Mouse (Mus musculus) cerebellum, adult 18-20 months (tissue): ENCODE results near the gene Prkx.

Source experiments
- DNase-seq, 2 experiments: peaks; one replicate each; pipeline ENCODE4 v3.0.0; 2021

The Prkx gene

DNA sequence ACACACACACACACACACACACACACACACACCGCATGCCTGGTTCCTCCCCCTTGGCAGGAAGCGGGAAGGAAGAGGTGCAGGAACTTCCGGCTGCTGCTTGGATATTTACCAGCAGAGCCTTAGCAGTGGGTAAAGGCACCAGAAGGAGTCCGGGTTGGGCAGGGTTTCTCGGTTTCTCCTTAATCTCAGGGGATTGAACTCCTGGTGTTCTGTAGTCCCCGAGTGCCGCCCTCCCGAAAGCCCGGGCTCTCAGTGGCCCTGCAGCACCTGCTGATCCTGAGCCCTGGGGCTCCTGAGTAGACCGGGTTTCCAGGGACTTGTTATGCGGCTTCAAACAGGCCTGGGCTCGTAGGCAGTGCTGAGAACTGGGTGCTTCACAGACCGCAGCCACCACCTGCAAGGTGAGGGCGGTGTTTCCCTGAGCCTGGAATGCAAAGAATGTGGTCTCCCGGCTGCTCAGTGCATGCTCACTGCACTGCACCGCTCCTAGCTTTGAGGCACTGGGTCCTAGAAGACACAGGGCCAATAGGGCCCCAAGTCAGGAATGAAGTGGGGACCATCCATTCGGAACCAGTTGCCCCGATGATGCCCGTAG is at the start of gene Prkx:
Prkx (minus strand) TSS at position 41 of the 598 bp plus-strand sequence.
- no peak for DNase-seq

DNA sequence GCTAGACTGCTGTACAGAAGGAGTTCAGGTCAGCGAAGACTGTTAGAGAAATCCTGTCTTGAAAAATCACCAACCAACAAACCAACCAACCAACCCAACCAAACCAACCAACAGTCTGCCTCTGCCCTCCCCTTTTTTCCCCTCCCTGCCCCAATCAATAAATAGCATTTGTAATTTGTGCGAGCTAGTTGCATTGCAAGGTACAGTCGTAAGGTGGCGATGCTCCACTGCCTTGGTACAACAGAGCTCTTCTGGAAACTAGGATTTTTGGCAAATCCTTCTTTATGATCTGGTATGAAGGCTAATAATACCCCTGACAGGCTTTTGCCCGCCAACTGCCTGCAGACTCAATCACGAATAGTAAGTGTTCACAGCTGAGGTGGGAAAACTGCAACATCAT is 16.0 kb upstream of the Prkx start:
- DNase-seq = peak; percentile 17 to 32

DNA sequence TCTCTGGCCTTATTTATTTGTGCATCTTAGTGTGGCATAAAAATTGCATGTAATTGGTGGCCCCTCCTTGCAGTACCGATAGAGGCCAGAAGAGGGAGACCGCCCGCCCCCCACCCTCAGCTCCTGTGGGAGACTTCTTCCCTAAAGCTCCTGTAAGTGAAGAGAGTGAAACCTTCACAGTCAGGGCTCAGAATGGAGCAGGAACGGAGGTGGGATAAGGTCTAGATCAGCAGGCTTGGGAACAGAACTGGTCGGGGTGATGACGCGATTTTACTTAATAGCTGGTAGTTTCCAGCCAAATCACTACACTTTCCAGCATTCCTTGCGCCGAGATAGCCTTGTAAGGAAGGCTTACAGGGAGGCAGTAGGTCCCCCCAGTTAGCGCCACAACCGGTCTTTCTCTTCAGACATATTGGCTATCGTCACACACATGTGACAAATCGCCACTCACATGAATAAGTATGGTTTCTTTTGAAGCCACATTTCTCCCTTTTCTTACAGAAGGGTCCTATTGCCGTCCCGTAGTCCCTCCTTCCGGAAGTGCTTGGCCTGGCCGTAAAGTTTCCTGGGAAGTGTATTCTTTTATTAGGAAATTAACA is 14.6 kb upstream of the Prkx start:
- DNase-seq = peak; percentile 39 to 79

DNA sequence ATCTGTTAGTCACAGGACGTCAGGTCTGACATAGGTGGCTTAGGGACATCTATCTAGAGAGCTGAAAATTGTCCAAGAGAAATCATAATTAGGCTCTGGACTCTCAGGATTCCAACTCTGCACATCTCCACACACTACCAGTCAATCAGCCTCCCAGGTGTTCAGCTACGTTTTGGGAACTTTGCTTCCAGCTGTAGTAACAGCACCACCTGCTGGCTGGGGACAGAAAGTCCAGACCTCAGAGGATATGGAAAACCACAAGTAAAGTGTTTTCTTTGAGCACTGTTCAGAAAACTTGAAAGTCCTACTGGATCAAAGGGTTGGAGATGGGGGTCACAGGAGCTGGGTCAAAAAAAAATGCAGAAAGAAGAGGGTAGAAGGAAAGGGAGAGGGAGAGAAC is 12.5 kb upstream of the Prkx start:
- peak; percentile 15 to 39 for DNase-seq

DNA sequence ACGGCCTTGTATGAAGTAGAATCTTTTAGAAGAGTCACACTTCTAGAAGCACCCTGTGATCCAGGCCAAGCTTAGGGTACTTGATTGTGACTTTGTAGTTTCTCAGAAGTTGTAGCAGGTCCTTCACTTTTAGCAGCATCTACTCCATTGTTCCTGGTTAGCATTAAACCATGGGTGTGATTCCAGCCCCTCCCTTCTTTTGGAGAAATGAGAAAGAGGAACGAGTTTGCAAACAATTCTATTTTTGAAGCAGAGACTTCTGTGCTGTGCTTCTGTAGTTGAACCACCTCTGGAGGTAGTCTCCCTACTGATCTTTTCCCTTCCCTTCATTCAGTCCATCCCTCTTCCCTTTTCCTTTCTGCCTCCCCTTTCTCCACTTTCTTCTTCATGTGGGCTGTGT is 6.2 kb upstream of the Prkx start:
- DNase-seq = no peak

DNA sequence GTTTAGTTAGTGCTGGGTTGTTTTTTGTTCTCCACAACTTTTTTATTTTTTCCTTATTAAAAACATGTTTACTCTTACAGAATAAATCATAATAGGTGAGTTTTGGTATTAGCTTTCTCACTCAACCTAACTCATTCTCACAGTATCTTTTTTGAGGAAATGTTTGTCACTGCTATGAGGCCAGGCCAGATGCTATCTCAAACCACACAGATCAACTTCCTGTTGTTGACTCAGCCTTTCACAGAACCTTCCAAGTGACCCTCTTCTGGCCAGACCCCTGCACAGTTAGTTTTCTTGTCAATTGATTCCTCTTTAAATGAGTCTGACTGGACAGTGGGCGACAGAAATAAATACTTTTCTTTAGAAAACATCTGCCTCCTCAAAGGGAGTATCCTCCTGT is 5.5 kb upstream of the Prkx start:
- no peak for DNase-seq

DNA sequence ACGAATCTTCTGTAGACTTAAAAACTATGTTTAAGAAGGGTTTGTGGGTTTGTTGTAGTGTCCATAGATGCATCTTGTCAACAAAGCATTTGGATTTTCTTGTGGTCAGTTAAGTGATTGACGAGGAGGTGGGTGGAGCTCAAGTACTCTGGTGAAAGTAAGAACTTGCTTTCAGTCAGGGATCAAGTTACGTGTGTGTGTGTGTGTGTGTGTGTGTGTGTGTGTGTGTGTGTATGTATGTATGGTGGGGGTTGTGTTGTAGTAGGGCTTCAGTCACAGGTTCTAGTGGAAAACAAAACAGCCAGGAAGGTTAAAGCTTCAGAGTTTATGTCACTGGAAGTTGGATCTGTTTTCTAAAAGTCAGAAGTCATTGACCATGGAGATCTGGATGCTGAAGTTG is 3.5 kb upstream of the Prkx start:
- no peak for DNase-seq

DNA sequence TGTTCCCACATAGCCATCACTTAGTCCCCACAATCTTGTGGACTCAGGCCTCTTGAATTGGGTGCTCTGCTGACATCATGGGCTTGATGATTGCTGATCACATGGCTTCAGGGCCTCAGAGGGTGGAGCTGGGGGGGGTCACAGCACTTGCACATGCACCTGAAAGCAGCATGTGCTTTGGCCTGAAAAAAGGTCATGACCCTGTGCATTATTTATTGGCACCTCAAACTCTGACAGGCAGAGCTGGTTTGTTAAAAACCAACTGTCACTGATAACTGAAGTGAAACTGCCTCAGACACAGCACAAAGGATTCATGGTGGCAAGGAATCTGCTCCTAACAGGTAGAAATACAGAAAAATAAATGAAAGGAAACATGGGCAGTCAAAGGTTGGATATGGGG is 1.7 kb upstream of the Prkx start:
- DNase-seq = no peak

DNA sequence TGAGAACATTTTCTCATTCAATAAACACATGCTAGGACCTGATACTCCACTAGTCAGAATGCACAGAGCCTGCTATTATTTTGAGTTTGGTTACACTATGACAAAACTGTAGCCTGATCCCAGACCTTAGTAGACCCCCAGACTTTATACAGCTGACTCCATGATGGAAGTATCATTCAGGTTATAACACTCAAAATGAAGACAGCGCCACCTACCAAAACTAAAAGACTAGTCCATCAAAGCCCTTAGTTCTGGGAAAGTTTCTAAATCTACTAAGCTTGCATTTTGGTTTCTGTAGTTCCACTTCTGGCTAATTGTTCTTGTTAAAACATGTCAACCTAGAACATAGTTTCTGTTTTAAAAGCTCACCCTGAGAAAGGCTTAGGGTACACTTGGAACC is 838 bp upstream of the Prkx start:
- no peak for DNase-seq

DNA sequence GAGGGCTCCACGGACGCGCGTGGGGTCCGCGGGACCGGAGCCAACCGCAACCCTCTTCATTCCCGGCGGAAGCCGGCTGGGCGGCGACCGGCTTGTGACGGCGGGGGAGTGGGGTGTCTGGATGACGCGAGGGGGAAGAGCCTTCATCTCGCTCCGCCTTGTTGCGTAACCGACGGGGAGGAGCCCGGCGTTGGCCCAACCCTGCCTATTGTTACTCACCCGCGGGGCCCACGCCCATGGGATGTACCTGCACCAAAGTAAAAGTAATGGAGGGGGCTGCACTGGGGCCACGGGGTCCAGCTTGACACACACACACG is 262 bp downstream of the Prkx start:
- DNase-seq = peak; percentile 86 to 91

DNA sequence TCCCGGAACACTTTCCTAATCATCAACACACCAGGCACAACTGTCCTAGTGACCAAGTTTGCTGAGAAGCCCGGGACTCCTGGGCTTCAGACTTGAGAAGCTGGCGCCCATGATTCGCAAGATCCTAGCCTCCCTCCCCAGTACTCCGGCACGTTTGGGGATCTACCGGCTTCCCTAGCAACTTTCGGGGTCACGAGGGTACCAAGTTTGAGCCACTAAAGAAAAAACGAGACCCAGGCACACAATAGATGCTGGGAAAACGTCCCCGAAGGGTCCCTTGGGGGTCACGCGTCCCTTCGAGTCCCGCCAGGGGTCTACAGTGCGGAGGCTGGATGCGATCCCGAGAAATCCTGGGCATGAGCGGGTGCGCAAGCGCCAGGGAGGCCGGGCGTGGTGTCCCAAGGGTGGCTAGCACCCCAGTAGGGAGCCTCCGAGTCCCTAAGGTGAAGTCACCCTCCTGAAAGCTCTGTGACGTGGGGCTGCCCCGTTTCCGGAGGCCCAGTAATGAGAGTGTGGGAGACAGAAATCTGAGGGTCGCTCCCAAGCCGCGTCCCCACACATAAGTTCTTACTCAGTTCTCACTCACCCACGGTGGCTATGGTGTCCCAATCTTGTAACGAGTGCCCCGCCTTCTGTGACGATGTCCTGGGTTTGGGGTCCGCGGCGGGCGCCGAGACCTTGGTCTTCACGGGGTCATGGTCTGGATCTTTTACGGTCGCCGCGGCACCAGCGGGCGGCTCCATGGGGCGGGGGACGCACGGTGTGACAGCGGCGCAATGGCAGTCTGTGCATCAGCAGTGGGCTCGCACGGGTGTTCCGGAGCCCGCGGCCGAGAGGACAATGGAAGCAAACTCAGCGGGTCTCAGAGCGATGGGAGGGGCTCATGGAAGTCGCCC is 868 bp downstream of the Prkx start:
- peak; percentile 30 to 44 for DNase-seq

DNA sequence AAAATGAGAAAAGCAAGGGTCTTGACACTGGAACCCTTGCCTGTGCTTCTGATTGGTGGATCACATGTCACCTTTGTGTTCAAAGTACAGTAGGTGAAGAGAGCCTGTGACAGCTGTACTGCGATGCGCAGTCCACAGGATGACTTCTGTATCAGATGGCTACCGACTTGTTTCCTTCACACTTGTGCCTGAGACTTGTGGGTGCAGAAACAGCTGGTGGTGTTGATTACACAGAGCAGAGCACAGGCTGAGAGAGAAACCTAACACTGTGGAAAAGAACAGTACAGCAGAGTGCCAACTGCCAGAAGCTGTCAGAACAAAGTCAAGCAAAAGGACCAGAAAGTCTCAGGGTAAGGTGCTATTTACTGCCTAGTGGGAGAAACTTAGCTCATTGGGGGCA is 7.4 kb downstream of the Prkx start:
- DNase-seq = no peak

DNA sequence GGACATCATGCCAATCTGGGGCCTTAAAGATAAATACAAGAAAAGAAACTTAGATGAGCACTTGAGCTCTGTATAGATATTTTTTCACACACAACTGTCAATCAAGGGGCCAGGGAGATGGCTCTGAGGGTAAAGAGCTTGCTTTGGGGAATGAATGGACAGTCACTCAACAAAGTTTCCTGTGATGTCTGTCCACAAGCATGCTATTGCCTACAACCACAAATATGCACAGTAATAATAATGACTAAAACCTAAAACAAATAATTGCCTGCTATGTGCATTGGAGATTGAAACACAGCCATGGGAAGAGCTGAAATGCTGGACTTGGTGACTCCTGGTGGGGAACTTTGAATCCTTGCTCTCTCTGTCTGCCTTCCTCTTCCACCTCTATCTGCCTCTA is 9.7 kb downstream of the Prkx start:
- DNase-seq = no peak

DNA sequence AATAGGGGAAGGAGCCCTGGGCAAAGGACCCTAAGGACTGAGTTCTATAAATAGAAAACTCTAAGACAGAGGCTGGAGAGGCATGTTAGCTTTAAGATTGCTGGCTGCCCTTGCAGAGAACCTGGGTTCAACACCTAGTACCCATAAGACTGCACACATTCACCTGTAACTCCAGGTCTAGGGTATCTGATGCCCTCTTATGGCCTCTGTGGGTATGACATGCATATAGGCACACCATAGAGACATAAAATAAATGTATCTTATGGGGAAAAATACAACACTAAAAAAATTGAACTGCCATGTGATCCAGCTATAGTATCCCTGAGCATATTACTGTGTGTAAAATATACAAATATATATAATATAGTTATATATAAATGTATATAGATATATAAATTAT is 18.3 kb downstream of the Prkx start:
- no peak for DNase-seq

DNA sequence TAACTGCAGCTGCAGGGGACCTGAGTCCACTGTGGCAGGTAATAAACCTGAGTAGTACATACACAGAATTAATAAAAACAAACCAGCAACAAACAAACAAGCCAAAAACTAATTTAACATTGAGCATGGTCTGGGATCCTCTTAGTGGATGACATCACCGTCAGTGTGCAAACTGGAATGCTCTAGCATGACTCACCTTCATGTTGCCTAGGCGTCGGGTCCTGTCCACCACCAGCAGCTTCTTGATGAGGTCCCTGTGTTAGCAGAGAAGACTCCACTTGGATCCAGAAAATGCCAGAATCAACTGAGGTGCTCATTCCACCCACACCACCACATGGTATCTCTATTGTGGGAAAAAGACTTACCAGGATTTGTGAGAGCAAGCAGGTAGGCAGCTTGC is 30.9 kb downstream of the Prkx start:
- no peak for DNase-seq

DNA sequence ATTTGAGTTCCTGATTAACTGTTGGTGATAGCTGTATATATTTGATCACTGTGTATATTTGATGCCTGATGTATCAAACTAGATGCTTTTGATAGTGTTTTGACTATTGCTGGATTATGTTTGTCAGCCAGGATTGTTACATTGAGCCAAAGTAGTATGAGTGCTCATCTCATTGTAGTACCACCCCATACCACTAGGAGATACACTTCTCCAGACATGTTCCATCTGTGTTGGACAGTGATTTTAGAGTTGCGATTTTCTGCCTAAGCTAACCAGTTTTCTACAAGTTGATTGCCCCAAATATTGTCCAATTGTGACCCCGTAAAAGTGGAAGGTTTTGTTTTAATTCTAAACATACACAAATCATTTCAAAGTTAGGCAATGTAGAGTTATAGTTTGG is 51.8 kb downstream of the Prkx start:
- no peak for DNase-seq

DNA sequence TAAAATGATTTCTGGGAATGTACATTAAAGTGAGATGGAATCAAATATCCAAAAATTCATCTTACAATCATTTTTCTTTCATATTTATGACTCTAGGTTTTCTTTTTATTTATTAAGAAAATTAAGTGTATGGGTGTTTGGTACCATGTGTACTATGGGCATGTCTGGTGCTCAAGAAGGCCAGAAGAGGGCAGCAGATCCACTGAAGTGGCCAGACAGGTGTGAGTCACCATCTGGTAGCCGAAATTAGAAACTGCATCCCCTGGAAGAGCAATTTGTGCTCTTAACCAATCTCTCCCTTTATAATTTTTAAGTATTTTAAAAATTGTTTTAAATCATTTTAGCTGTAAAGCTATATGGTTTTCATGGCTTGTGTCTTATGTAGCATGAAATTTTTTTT is 54.7 kb downstream of the Prkx start:
- DNase-seq = peak; percentile 17

DNA sequence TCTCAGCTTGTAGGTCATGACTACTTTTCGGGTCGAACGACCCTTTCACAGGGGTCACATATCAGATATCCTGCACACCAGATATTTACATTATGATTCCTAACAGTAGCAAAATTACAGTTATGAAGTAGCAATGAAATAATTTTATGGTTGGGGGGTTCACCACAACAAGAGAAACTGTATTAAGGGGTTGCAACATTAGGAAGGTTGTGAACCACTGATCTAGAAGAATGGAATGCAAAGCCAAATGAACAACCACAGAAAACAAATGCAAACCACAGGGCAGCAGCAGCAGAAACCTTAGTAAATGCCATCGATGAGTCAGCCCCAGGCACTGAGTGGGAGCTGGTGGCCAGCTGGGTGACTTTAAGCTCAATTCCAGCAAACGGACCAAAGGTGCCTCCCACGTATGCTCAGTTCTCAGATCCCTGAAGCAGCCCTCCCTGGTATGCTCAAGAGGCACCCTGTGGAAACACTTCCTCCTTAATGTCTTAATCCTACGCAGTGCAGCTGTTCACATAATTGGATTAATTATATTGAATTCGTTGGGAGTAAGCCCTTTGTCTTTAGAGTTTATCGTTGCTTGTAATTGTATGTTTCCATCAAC is 62.0 kb downstream of the Prkx start:
- DNase-seq = no peak

DNA sequence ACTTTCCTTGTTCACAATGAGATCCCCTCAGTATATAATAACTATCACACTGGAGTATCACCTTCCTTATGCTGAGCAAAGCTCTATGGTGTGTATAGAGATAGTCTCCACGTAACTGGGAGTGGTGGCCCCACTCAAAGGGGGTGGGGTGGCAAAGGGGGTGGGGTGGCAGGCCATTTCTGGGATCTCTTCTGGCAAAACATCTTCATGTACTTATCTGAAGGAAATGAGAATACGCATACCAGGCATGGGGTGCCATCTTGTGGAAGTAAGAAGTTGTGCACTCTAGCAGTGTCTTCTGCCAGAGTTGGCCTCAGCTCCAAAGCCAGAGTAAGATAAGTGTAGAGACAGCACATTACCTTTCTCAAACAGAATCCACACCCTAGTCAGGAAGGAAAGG is 75.8 kb downstream of the Prkx start:
- DNase-seq = peak; percentile 25 to 28
